10 mouse cellular contexts compared by ENCODE assay signal in the genomic region with DNA sequence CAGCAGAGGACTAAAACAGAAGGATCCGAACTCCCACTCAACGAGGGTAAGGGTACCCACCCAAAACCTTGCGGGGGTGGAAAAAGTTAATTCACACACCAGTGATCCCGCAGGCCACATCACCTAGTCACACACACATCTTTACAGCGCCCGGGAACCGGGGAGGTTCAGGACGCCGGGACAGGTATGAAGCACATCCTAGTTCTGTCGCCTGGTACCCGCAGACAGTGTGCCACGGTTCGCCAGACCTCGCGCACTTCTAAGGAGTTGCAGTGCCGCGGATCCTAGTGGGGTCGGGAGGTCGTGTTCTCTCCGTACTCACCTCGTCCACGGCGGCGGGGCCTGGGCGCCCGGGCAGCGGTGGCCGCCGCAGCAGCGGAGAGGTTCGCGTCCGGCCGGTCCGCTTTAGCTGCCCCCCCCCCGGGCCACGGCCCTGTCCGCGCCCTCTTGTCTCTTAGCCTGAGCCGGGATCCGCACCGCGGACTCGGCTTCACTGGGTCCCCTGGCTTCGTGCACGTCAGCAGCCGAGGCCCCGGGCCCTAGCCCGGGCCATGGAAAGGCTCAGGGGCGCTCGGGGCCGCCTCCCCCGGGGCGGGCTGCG. TPM values are rescaled to one million over a fixed set of nuclear protein-coding genes. Genes with fewer than 3 reads are reported as not detected.
DNase-seq lines count a peak whose midpoint lies in the region; ATAC-seq and TF ChIP-seq lines count a peak whose summit lies in the region.
"Had no signal": no experiment of that assay in that cellular context is flagged by ENCODE, and none has a peak within 500 bp of the region (broad histone marks: within the 10 kb centered on the region; RNA-seq: fewer than 3 reads in every experiment).

No protein-coding gene starts in this region.

- no peak; the same call in 1 of the 2 replicates for ATAC-seq in limb, embryonic 11.5 days (ENCODE audit: insufficient number of reproducible peaks, low FRiP score, low TSS enrichment, low read depth)

- TF ChIP-seq EP300 in heart, adult 2 months (IDR thresholded peaks at IDR 0.05; ENCODE audit: insufficient read depth, low read depth, low read length) = no peak
- no peak for TF ChIP-seq EP300 in CH12.LX (IDR thresholded peaks at IDR 0.05; ENCODE audit: low read length)

- peak overlapping the region; percentile 79 for H3K27ac ChIP-seq in heart, adult 2 months
- no peak overlapping the region for H3K27ac ChIP-seq in CH12.LX (ENCODE audit: insufficient read depth, low read depth)
- 0 out of 2 replicates have a peak overlapping the region, but pooled peaks have one; percentile 44 for H3K27ac ChIP-seq in embryonic fibroblast, embryonic 13.5 days (ENCODE audit: insufficient read depth, low read length)
- H3K27ac ChIP-seq in limb, embryonic 11.5 days (replicated peaks; ENCODE audit: low read depth, low read length) = peak overlapping the region; percentile 94
- no peak overlapping the region for H3K27ac ChIP-seq in olfactory bulb, adult 2 months (ENCODE audit: insufficient read depth, low read depth, low read length)
- H3K27ac ChIP-seq: macrophage had no signal

- under 1% methylated on average over 55 of the region's 55 CpGs for WGBS in heart, adult 2 months
- WGBS in limb, embryonic 11.5 days = under 1% methylated on average over 45 of the region's 55 CpGs
- WGBS in olfactory bulb, adult 2 months = 1% methylated on average over 54 of the region's 55 CpGs

- H3K79me2 ChIP-seq in heart, adult 2 months (replicated peaks; ENCODE audit: control insufficient read depth, insufficient read depth, low read length) = no peaks in the 10 kb centered on the region
- H3K79me2 ChIP-seq in CH12.LX (replicated peaks; ENCODE audit: control insufficient read depth, extremely low read depth, insufficient read depth, poor library complexity, severe bottlenecking) = no peaks in the 10 kb centered on the region

- peaks cover 3% of the 10 kb centered on the region for H3K4me1 ChIP-seq in heart, adult 2 months (ENCODE audit: control insufficient read depth, insufficient read depth, low read length)
- peaks cover 7 to 30% of the 10 kb centered on the region in 2 experiments; a peak in 3 of 4 replicates for H3K4me1 ChIP-seq in CH12.LX (ENCODE audit: control insufficient read depth in 1 of 2, insufficient read depth in 2 of 2)
- peaks cover 4% of the 10 kb centered on the region for H3K4me1 ChIP-seq in embryonic fibroblast, embryonic 13.5 days (ENCODE audit: control insufficient read depth, insufficient read depth, low read length)
- H3K4me1 ChIP-seq in limb, embryonic 11.5 days (ENCODE audit: control insufficient read depth, insufficient read depth, low read length) = peaks cover 49% of the 10 kb centered on the region
- H3K4me1 ChIP-seq in olfactory bulb, adult 2 months (ENCODE audit: control insufficient read depth, insufficient read depth, low read length) = peaks cover 36% of the 10 kb centered on the region

- H3K4me2 ChIP-seq in CH12.LX (ENCODE audit: insufficient read depth, low read depth, poor library complexity, severe bottlenecking) = peak overlapping the region; percentile 80
- H3K4me2 ChIP-seq in limb, embryonic 11.5 days (ENCODE audit: low read depth, severe bottlenecking) = peak overlapping the region; percentile 93

- peak overlapping the region; percentile 83 for H3K9ac ChIP-seq in heart, adult 2 months (ENCODE audit: low read depth, low read length)
- H3K9ac ChIP-seq in CH12.LX (ENCODE audit: insufficient read depth, low read depth) = peak overlapping the region; percentile 15; the same call in 1 of the 2 replicates
- peak overlapping the region; percentile 98 for H3K9ac ChIP-seq in limb, embryonic 11.5 days (ENCODE audit: low read length)

- TF ChIP-seq POLR2A in heart, adult 2 months (IDR thresholded peaks at IDR 0.05; ENCODE audit: insufficient read depth, low read depth, low read length) = no peak
- TF ChIP-seq POLR2A in CH12.LX (IDR thresholded peaks at IDR 0.05; ENCODE audit: low read depth, low read length) = no peak
- no peak for TF ChIP-seq POLR2A in embryonic fibroblast, embryonic 13.5 days (IDR thresholded peaks at IDR 0.05; ENCODE audit: low read depth, low read length)
- no peak for TF ChIP-seq POLR2A in olfactory bulb, adult 2 months (IDR thresholded peaks at IDR 0.05; ENCODE audit: insufficient read depth, low read depth, low read length)

- TF ChIP-seq RAD21 in CH12.LX (IDR thresholded peaks at IDR 0.05; ENCODE audit: low read depth, low read length) = no peak

- no peaks in the 10 kb centered on the region for H3K36me3 ChIP-seq in heart, adult 2 months (ENCODE audit: control insufficient read depth, insufficient read depth, low read length)
- H3K36me3 ChIP-seq in CH12.LX (replicated peaks in 1 of 2; ENCODE audit: control insufficient read depth in 1 of 2, insufficient read depth in 1 of 2, low read length in 1 of 2) = no peaks in the 10 kb centered on the region
- peaks cover 2% of the 10 kb centered on the region for H3K36me3 ChIP-seq in limb, embryonic 11.5 days (ENCODE audit: control insufficient read depth, insufficient read depth, low read length)

- in situ Hi-C loops in CH12.LX (cut with MboI; ENCODE audit: low pct_ligation_motif_present, low pct_unique_long_range_greater_than_20kb, low sequenced_read_pairs) = no loop called here

- H3K27me3 ChIP-seq in heart, adult 2 months (ENCODE audit: control insufficient read depth, insufficient read depth, low read length) = no peaks in the 10 kb centered on the region
- peaks cover 91% of the 10 kb centered on the region for H3K27me3 ChIP-seq in CH12.LX (replicated peaks)
- H3K27me3 ChIP-seq in limb, embryonic 11.5 days (ENCODE audit: control insufficient read depth, insufficient read depth, low read length) = no peaks in the 10 kb centered on the region
- H3K27me3 ChIP-seq: Patski had no signal

- intact Hi-C loops in heart, adult 2 months (cut with DNase I) = no loop called here
- intact Hi-C loops in heart, postnatal 25 days (cut with DNase I) = no loop called here

- peak overlapping the region; percentile 60 for H3K4me3 ChIP-seq in heart, adult 2 months
- H3K4me3 ChIP-seq in CH12.LX (replicated peaks in 1 of 3; ENCODE audit: low read depth in 2 of 3, low read length in 2 of 3, poor library complexity in 1 of 3) = peak overlapping the region in 2 of 3 experiments; percentile 28 to 54
- peak overlapping the region; percentile 58 for H3K4me3 ChIP-seq in embryonic fibroblast, embryonic 13.5 days (ENCODE audit: insufficient read depth, low read length)
- H3K4me3 ChIP-seq in limb, embryonic 11.5 days (ENCODE audit: low read depth, low read length) = peak overlapping the region; percentile 94
- peak overlapping the region; percentile 69 for H3K4me3 ChIP-seq in olfactory bulb, adult 2 months (ENCODE audit: insufficient read depth, low read depth, low read length)

- no peaks in the 10 kb centered on the region for H3K9me3 ChIP-seq in CH12.LX (replicated peaks; ENCODE audit: low read length)
- no peaks in the 10 kb centered on the region for H3K9me3 ChIP-seq in limb, embryonic 11.5 days (ENCODE audit: control insufficient read depth, low read length)

- no peak for TF ChIP-seq CTCF in heart, adult 2 months (IDR thresholded peaks at IDR 0.05)
- TF ChIP-seq CTCF in CH12.LX (conservative IDR thresholded peaks at IDR 0.05 in 1 of 2, IDR thresholded peaks at IDR 0.05 in 1 of 2; ENCODE audit: low read depth in 2 of 2, low read length in 2 of 2) = no peak
- TF ChIP-seq CTCF in embryonic fibroblast, embryonic 13.5 days (IDR thresholded peaks at IDR 0.05; ENCODE audit: borderline replicate concordance, insufficient read depth, low read length) = no peak
- no peak for TF ChIP-seq CTCF in olfactory bulb, adult 2 months (IDR thresholded peaks at IDR 0.05; ENCODE audit: insufficient read depth, low read depth, low read length)

- dilution Hi-C loops in CH12.LX (cut with MboI; ENCODE audit: extremely low pct_ligation_motif_present, extremely low pct_unique_long_range_greater_than_20kb, low sequenced_read_pairs) = no loop called here

- DNase-seq in heart, adult 2 months = peak in 1 of 2 experiments; percentile 55
- DNase-seq in heart, postnatal 25 days (ENCODE audit: low spot score) = no peak
- no peak for DNase-seq in CH12.LX (ENCODE audit: extremely low read depth)
- DNase-seq in limb, embryonic 11.5 days (ENCODE audit: low spot score) = no peak
- no peak for DNase-seq in right cerebral cortex, postnatal 4 days
- no peak for DNase-seq in c-Kit-positive CD71-positive TER-119-positive erythroid progenitor cells, embryonic 14.5 days (ENCODE audit: low spot score)

RNA-seq across cellular contexts. Expression of gene Sema3f, which starts 1.1 kb away (rescaled TPM):
- 10 to 100 TPM; 13.4 to 16.8 TPM for total RNA-seq in heart, adult 2 months (2021)
- polyA plus RNA-seq in heart, adult 2 months (2012; rRNA removed) = 29.1 and 31.8 TPM in 2 replicates
- 10 to 100 TPM; 15.1 to 15.8 TPM for total RNA-seq in heart, postnatal 25 days (2021)
- total RNA-seq in CH12.LX (2012; rRNA removed) (0.50 and 1.1 TPM in 2 replicates), CH12.LX (2014; rRNA removed) (0.24 TPM in 1 of 2 replicates, not detected in the other)
- 0.36 and 1.6 TPM in 2 replicates for polyA plus RNA-seq in CH12.LX (2012; ENCODE audit: insufficient read length, low read depth)
- polyA plus RNA-seq in embryonic fibroblast, embryonic 13.5 days (2011; ENCODE audit: insufficient read length, low read depth, missing spikeins) = 68.0 and 88.1 TPM in 2 replicates
- polyA plus RNA-seq in limb, embryonic 11.5 days (2014; fragmentation: Nextera tagmentation; extraction: Ambion mirVana) = 27.4 and 32.5 TPM in 2 replicates
- not detected in 2 replicates for polyA plus RNA-seq in olfactory bulb, adult 2 months (2012; ENCODE audit: insufficient read depth, insufficient read length, low replicate concordance, missing spikeins)
- polyA plus RNA-seq: macrophage had no signal

RNA-seq across cellular contexts. Expression of gene Gnat1, which starts 29.7 kb away (rescaled TPM):
- not detected for total RNA-seq in heart, adult 2 months (2021)
- polyA plus RNA-seq in heart, adult 2 months (2012; rRNA removed) = not detected in 2 replicates
- not detected for total RNA-seq in heart, postnatal 25 days (2021)
- total RNA-seq in CH12.LX (2012; rRNA removed) (not detected in 2 replicates), CH12.LX (2014; rRNA removed) (not detected in 2 replicates)
- polyA plus RNA-seq in CH12.LX (2012; ENCODE audit: insufficient read length, low read depth) = 2.0 and 3.0 TPM in 2 replicates
- not detected in 2 replicates for polyA plus RNA-seq in embryonic fibroblast, embryonic 13.5 days (2011; ENCODE audit: insufficient read length, low read depth, missing spikeins)
- 1.7 and 1.8 TPM in 2 replicates for polyA plus RNA-seq in limb, embryonic 11.5 days (2014; fragmentation: Nextera tagmentation; extraction: Ambion mirVana)
- polyA plus RNA-seq in olfactory bulb, adult 2 months (2012; ENCODE audit: insufficient read depth, insufficient read length, low replicate concordance, missing spikeins) = not detected in 2 replicates
- polyA plus RNA-seq: macrophage had no signal

RNA-seq across cellular contexts. Expression of gene Slc38a3, which starts 39.9 kb away (rescaled TPM):
- 10 to 100 TPM; 71.5 to 88.3 TPM for total RNA-seq in heart, adult 2 months (2021)
- polyA plus RNA-seq in heart, adult 2 months (2012; rRNA removed) = 162 and 314 TPM in 2 replicates
- total RNA-seq in heart, postnatal 25 days (2021) = 10 to 100 TPM; 62.0 to 69.7 TPM
- 0.04 TPM in 1 of 2 replicates, not detected in the other for total RNA-seq in CH12.LX (2012; rRNA removed)
- total RNA-seq in CH12.LX (2014; rRNA removed) = not detected in 2 replicates
- not detected in 2 replicates for polyA plus RNA-seq in CH12.LX (2012; ENCODE audit: insufficient read length, low read depth)
- polyA plus RNA-seq in embryonic fibroblast, embryonic 13.5 days (2011; ENCODE audit: insufficient read length, low read depth, missing spikeins) = 1.1 TPM in 1 of 2 replicates, not detected in the other
- 3.4 and 4.1 TPM in 2 replicates for polyA plus RNA-seq in limb, embryonic 11.5 days (2014; fragmentation: Nextera tagmentation; extraction: Ambion mirVana)
- not detected in 2 replicates for polyA plus RNA-seq in olfactory bulb, adult 2 months (2012; ENCODE audit: insufficient read depth, insufficient read length, low replicate concordance, missing spikeins)
- polyA plus RNA-seq: macrophage had no signal

Comparison
In these comparisons a context has a peak if more than half of its experiments do, and no peak if none do; other contexts are left out.
1. H3K27ac ChIP-seq: peak in heart, adult 2 months (single experiment), embryonic fibroblast, embryonic 13.5 days (single experiment) and limb, embryonic 11.5 days (single experiment); none in CH12.LX (single experiment) and olfactory bulb, adult 2 months (single experiment).
2. H3K4me3 ChIP-seq: peak in every context shown above with its lines; median percentile 94 in limb, embryonic 11.5 days; 69 in olfactory bulb, adult 2 months; 60 in heart, adult 2 months; 58 in embryonic fibroblast, embryonic 13.5 days; 41 in CH12.LX.
3. H3K9ac ChIP-seq: peak in every context shown above with its lines; median percentile 98 in limb, embryonic 11.5 days; 83 in heart, adult 2 months; 15 in CH12.LX.
4. RNA of gene Sema3f, which starts 1.1 kb away (polyA plus RNA-seq): 68.0 to 88.1 TPM in embryonic fibroblast, embryonic 13.5 days, 29.1 to 31.8 TPM in heart, adult 2 months and 27.4 to 32.5 TPM in limb, embryonic 11.5 days; 0.36 to 1.6 TPM in CH12.LX and not detected in olfactory bulb, adult 2 months; every median in the first group is over 10 times any median in the second.
5. RNA of gene Slc38a3, which starts 39.9 kb away (polyA plus RNA-seq): 162 to 314 TPM in heart, adult 2 months; 3.4 to 4.1 TPM in limb, embryonic 11.5 days, 1.1 TPM in embryonic fibroblast, embryonic 13.5 days, not detected in CH12.LX and not detected in olfactory bulb, adult 2 months; every median in the first group is over 10 times any median in the second.